Mouse (Mus musculus) cerebellum, adult 2 months (tissue): ENCODE measurements around the gene Krtap6-5. TPM values are rescaled to one million over a fixed set of nuclear protein-coding genes. Genes with fewer than 3 reads are reported as not detected.
"Not testable (repeated sequence)": the region's sequence is repeated elsewhere in the genome, so short reads cannot be mapped to it uniquely, and the experiment has no call there.

Source experiments
- DNase-seq, 2 experiments: peaks; one replicate each; pipeline ENCODE4 v3.0.0; 2021
- H3K27ac ChIP-seq: fragments of 200-500 bp; 2 replicates; pipeline ENCODE4 v1.5.1; 2012; ENCODE audit warnings: low read length, control low read depth, inconsistent platforms; ENCODE audit not compliant: insufficient read depth
- H3K27me3 ChIP-seq: fragments of 200-500 bp; 2 replicates; pipeline ENCODE4 v1.6.1; 2012; ENCODE audit warnings: inconsistent platforms, mild to moderate bottlenecking, low read length, moderate library complexity; ENCODE audit not compliant: control insufficient read depth, insufficient read depth
- H3K4me1 ChIP-seq: fragments of 200-500 bp; 2 replicates; pipeline ENCODE4 v1.6.1; 2011; ENCODE audit warnings: low read length; ENCODE audit not compliant: control insufficient read depth, insufficient read depth
- H3K4me3 ChIP-seq: fragments of 200-500 bp; replicated peaks from 2 replicates; pipeline ENCODE3; 2011; ENCODE audit warnings: mild to moderate bottlenecking, low read depth, low read length, control low read depth; ENCODE audit not compliant: insufficient read depth
- CTCF ChIP-seq: fragments of 200-500 bp; IDR thresholded peaks from 2 replicates; pipeline ENCODE4 v1.5.1; 2011; ENCODE audit warnings: low read depth, mild to moderate bottlenecking, control low read depth, low read length, moderate library complexity, borderline replicate concordance; ENCODE audit not compliant: insufficient read depth
- POLR2A ChIP-seq: fragments of 200-500 bp; IDR thresholded peaks from 2 replicates; pipeline ENCODE4 v1.6.1; 2011; ENCODE audit warnings: low read length, control low read depth, borderline replicate concordance; ENCODE audit not compliant: insufficient read depth
- WGBS: fragments of 180-500 bp; shearing (Covaris S2); methylation state at CpG from one replicate; pipeline ENCODE4 v1.1.7; 2018; 5-methylcytosine and 5-hydroxymethylcytosine counted together
- polyA plus RNA-seq: library from polyadenylated mRNA; depleted of rRNA; stranded (reverse); fragments of >200 nt; gene quantifications from 2 replicates; pipeline ENCODE4 v1.2.3, GENCODE M21; 2012; rRNA removed

Krtap6-5 gene
- not detected in 2 replicates for polyA plus RNA-seq

DNA sequence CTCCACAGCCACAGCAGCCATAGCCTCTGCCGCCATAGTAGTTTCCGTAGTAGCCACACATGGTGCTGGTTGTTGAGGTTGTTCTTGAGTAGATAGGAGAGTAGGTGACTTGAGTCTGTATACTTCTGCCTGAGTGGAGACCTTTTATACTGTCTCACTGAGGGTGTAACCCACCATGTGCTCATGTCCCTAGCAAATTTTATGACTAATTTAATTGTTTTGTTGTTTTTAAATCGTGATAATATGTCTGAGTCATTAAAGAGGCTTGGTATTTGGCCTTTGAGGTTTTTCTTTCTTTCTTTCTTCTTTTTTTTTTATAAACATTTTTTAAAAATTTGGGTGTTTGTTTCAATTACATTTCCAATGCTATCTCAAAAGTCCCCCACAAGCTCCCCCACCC lies at the start of gene Krtap6-5:
TSS of gene Krtap6-5 (minus strand) at position 101 of the 400 bp plus-strand sequence.
- no peak within 1 kb of the TSS for H3K4me3 ChIP-seq
- H3K27me3 ChIP-seq: no peaks in the 10 kb centered on the region
- TF ChIP-seq POLR2A: no peak
- TF ChIP-seq CTCF: no peak
- no peaks in the 10 kb centered on the region for H3K4me1 ChIP-seq
- 90% methylated on average over 3 of the region's 3 CpGs for WGBS
- no peak for DNase-seq
- H3K27ac ChIP-seq: no peak within 1 kb of the TSS

DNA sequence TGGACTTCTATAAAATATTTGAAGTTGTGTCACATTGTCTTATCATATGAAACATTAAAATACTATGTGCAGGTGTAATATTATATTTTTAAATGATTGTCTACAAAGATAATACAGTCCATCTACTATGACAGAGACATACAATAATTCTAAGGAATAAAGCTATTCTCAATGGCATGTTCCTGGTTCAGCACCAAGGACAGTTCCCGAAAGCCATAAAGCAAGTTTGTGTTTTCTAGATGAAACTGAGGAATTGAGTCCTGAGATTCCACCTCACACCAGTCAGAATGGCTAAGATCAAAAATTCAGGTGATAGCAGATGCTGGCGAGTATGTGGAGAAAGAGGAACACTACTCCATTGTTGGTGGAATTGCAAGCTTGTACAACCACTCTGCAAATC lies 23.4 kb upstream of the Krtap6-5 start:
- not testable (repeated sequence) for H3K27ac ChIP-seq, H3K4me3 ChIP-seq
- WGBS: 81% methylated on average over 2 of the region's 2 CpGs

DNA sequence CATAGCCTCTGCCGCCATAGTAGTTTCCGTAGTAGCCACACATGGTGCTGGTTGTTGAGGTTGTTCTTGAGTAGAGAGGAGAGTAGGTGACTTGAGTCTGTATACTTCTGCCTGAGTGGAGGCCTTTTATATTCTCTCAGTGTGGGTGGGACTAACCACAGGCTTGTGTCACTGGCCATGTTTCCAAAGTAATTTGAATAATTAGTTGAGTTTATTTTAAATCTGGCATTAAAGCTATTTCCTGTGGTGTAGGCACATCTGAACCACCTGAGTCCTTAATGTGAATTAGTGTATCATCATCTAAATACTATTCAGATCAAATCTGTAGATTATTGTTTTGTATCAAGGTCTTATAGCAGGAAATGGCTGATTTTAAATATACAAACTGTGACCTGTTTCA lies 16.2 kb upstream of the Krtap6-5 start, which contains the start of gene 1110025L11Rik:
TSS of gene 1110025L11Rik (minus strand) at position 101 of the 400 bp plus-strand sequence.
- not testable (repeated sequence) for H3K27me3 ChIP-seq, H3K4me3 ChIP-seq, DNase-seq, H3K27ac ChIP-seq, H3K4me1 ChIP-seq
- WGBS: no CpG with 5 or more reads among the region's 2 CpGs

More for the DNA sequence above, 23.4 kb upstream of the Krtap6-5 start:
- H3K4me1 ChIP-seq, H3K27me3 ChIP-seq, DNase-seq: not testable (repeated sequence)

DNA sequence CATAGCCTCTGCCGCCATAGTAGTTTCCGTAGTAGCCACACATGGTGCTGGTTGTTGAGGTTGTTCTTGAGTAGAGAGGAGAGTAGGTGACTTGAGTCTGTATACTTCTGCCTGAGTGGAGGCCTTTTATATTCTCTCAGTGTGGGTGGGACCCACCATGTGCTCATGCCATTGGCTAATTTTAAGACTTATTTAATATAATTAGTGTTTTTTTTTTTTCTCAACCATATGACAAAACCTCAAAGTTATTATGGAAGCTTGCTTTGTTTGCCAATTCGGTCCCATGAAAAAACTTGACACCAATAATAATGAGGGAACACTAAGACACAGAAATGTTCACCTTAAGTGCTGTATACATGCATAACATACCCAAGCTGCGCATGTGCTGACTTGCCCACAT lies 6.3 kb downstream of the Krtap6-5 start, which contains the start of gene Gm10228:
TSS of gene Gm10228 (minus strand) at position 101 of the 400 bp plus-strand sequence.
- not testable (repeated sequence) for H3K27me3 ChIP-seq, H3K4me3 ChIP-seq, H3K4me1 ChIP-seq, DNase-seq, H3K27ac ChIP-seq
- 89% methylated on average over 2 of the region's 4 CpGs for WGBS

DNA sequence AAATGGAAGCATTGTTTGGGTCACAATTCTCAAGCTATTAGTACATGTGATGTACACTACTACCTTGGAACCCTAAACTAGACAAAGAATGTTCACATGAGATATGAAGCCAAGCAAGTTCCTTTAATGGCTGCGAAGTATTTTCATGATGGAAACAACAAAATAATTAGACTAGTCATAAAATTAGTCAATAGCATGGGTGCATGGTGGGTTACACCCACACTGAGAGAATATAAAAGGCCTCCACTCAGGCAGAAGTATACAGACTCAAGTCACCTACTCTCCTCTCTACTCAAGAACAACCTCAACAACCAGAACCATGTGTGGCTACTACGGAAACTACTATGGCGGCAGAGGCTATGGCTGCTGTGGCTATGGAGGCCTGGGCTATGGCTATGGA lies 16.3 kb downstream of the Krtap6-5 start, which contains the start of gene Krtap6-1:
TSS of gene Krtap6-1 (plus strand) at position 301 of the 400 bp plus-strand sequence.
- 91% methylated on average over 3 of the region's 3 CpGs for WGBS
- not testable (repeated sequence) for H3K4me3 ChIP-seq

DNA sequence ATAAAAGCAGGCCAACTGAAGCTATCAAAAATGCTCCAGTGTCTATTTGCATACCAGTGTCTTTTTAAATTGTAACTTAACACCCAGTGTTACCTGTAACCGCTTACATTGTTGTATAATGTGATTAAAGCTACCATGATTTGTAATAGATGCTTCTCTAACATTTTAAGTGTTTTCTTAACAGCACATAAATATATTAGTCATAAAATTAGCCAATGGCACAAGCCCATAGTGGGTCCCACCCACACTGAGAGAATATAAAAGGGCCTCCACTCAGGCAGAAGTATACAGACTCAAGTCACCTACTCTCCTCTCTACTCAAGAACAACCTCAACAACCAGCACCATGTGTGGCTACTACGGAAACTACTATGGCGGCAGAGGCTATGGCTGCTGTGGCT lies 32.7 kb downstream of the Krtap6-5 start, which contains the start of gene Gm10229:
TSS of gene Gm10229 (plus strand) at position 301 of the 400 bp plus-strand sequence.
- not testable (repeated sequence) for DNase-seq, H3K27me3 ChIP-seq, H3K27ac ChIP-seq, H3K4me1 ChIP-seq, H3K4me3 ChIP-seq
- 94% methylated on average over 3 of the region's 3 CpGs for WGBS

More for the DNA sequence above, 16.3 kb downstream of the Krtap6-5 start, which contains the start of gene Krtap6-1:
- not testable (repeated sequence) for H3K27me3 ChIP-seq, H3K27ac ChIP-seq, DNase-seq, H3K4me1 ChIP-seq

DNA sequence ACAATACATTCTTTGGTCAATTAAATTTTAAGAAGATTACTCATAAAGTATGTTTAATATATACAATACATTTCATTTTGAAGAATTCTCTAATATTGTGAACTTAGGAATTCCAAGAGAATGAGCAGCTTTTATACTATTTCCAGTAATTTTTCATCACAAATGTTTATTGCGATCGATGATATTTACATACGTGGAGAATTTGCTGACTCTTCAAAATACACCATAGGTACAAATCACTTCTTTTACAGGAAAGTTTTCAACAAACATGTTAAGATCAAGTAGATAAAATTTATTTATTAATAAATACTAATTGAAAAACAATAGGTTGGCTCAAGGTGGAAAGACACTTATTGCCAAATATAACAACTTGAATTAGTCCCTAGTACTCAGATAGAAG lies 33.7 kb downstream of the Krtap6-5 start:
- WGBS: 98% methylated on average over 3 of the region's 3 CpGs
- Histone ChIP-seq H3K27ac (no peak overlapping the region), H3K27me3 (no peaks in the 10 kb centered on the region), H3K4me1 (no peaks in the 10 kb centered on the region), H3K4me3 (no peak overlapping the region)
- no peak for TF ChIP-seq CTCF
- DNase-seq: no peak

DNA sequence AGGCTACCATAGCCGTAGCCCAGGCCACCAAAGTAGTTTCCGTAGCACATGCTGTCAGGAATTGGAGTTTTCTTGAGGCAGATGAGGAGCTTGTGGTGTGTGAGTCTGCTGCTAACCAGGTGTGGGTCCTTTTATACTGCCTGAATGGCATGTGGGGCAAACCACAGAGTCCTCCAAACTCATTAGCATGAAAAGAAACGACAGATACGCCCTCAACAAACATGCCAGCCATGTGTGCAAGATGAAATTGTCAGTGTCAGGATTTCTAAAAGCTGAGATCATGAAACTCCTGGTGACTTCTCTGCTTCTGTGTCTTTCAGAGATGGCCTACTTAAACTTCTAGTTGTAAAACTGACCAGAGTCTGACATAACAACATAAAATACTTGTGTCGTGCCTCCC lies 37.0 kb downstream of the Krtap6-5 start, which contains the start of gene Krtap22-2:
TSS of gene Krtap22-2 (minus strand) at position 101 of the 400 bp plus-strand sequence.
- 76% methylated on average over 5 of the region's 5 CpGs for WGBS
- TF ChIP-seq POLR2A (no peak), CTCF (no peak)
- Histone ChIP-seq H3K4me3 (no peak within 1 kb of the TSS), H3K27me3 (no peaks in the 10 kb centered on the region), H3K4me1 (no peaks in the 10 kb centered on the region), H3K27ac (no peak within 1 kb of the TSS)
- DNase-seq: no peak

Other genes starting within 250 kb of the Krtap6-5 start
- gene Gm20741, start 235.7 kb downstream of the Krtap6-5 start, polyA plus RNA-seq: not detected in 2 replicates
- gene Krtap15, start 227.7 kb downstream of the Krtap6-5 start, polyA plus RNA-seq: not detected in 2 replicates
- not detected in 2 replicates for gene Krtap14, start 221.7 kb downstream of the Krtap6-5 start, polyA plus RNA-seq
- gene Krtap19-1, start 178.5 kb downstream of the Krtap6-5 start, polyA plus RNA-seq: not detected in 2 replicates
- not detected in 2 replicates for gene Krtap19-2, start 173.6 kb downstream of the Krtap6-5 start, polyA plus RNA-seq
- not detected in 2 replicates for gene Krtap19-3, start 169.8 kb downstream of the Krtap6-5 start, polyA plus RNA-seq
- not detected in 2 replicates for gene Krtap19-4, start 162.8 kb downstream of the Krtap6-5 start, polyA plus RNA-seq
- gene Krtap19-5, start 151.4 kb downstream of the Krtap6-5 start, polyA plus RNA-seq: not detected in 2 replicates
- gene Krtap19-9b, start 115.6 kb downstream of the Krtap6-5 start, polyA plus RNA-seq: not detected in 2 replicates
- gene Krtap16-3, start 85.0 kb downstream of the Krtap6-5 start, polyA plus RNA-seq: not detected in 2 replicates
- not detected in 2 replicates for gene Krtap22-2, start 37.1 kb downstream of the Krtap6-5 start, polyA plus RNA-seq
- gene Gm10229, start 32.6 kb downstream of the Krtap6-5 start, polyA plus RNA-seq: not detected in 2 replicates
- gene Krtap6-1, start 16.2 kb downstream of the Krtap6-5 start, polyA plus RNA-seq: not detected in 2 replicates
- gene Gm10228, start 6.4 kb downstream of the Krtap6-5 start, polyA plus RNA-seq: not detected in 2 replicates
- gene 1110025L11Rik, start 16.1 kb upstream of the Krtap6-5 start, polyA plus RNA-seq: not detected in 2 replicates
- not detected in 2 replicates for gene Krtap6-3, start 36.1 kb upstream of the Krtap6-5 start, polyA plus RNA-seq
- gene Gm6358, start 93.0 kb upstream of the Krtap6-5 start, polyA plus RNA-seq: not detected in 2 replicates
- not detected in 2 replicates for gene Gm10061, start 103.2 kb upstream of the Krtap6-5 start, polyA plus RNA-seq
- not detected in 2 replicates for gene Gm9789, start 110.1 kb upstream of the Krtap6-5 start, polyA plus RNA-seq
- not detected in 2 replicates for gene Gm7735, start 121.6 kb upstream of the Krtap6-5 start, polyA plus RNA-seq
- gene 1110057P08Rik, start 126.9 kb upstream of the Krtap6-5 start, polyA plus RNA-seq: not detected in 2 replicates
- not detected in 2 replicates for gene Krtap20-2, start 158.0 kb upstream of the Krtap6-5 start, polyA plus RNA-seq